Mouse (Mus musculus) olfactory bulb, adult 2 months (tissue): ENCODE measurements around the gene Gm11639. TPM values are rescaled to one million over a fixed set of nuclear protein-coding genes. Genes with fewer than 3 reads are reported as not detected.

ENCODE experiments used
- H3K27ac ChIP-seq: fragments of 200-500 bp; 2 replicates; pipeline ENCODE4 v1.5.1; 2012; ENCODE audit warnings: low read depth, low read length; ENCODE audit not compliant: insufficient read depth
- H3K4me1 ChIP-seq: fragments of 200-500 bp; 2 replicates; pipeline ENCODE4 v1.6.1; 2012; ENCODE audit warnings: low read length; ENCODE audit not compliant: control insufficient read depth, insufficient read depth
- H3K4me3 ChIP-seq: fragments of 200-500 bp; 2 replicates; pipeline ENCODE4 v1.5.1; 2012; ENCODE audit warnings: mild to moderate bottlenecking, low read depth, low read length, moderate library complexity; ENCODE audit not compliant: insufficient read depth
- CTCF ChIP-seq: fragments of 200-500 bp; IDR thresholded peaks from 2 replicates; pipeline ENCODE4 v1.5.1; 2012; ENCODE audit warnings: low read depth, mild to moderate bottlenecking, low read length, moderate library complexity; ENCODE audit not compliant: insufficient read depth
- POLR2A ChIP-seq: fragments of 200-500 bp; IDR thresholded peaks from 2 replicates; pipeline ENCODE4 v1.6.1; 2012; ENCODE audit warnings: mild to moderate bottlenecking, low read depth, low read length, moderate library complexity; ENCODE audit not compliant: insufficient read depth
- WGBS: fragments of 180-500 bp; shearing (Covaris S2); methylation state at CpG from one replicate; pipeline ENCODE4 v1.1.7; 2018; 5-methylcytosine and 5-hydroxymethylcytosine counted together
- polyA plus RNA-seq: library from polyadenylated mRNA; stranded (reverse); fragments of >200 nt; gene quantifications from 2 replicates; pipeline ENCODE4 v1.2.4, GENCODE M21; 2012; ENCODE audit warnings: low replicate concordance; ENCODE audit not compliant: missing spikeins, insufficient read depth, insufficient read length

Gene Gm11639
- polyA plus RNA-seq, 1 experiment = not detected

DNA sequence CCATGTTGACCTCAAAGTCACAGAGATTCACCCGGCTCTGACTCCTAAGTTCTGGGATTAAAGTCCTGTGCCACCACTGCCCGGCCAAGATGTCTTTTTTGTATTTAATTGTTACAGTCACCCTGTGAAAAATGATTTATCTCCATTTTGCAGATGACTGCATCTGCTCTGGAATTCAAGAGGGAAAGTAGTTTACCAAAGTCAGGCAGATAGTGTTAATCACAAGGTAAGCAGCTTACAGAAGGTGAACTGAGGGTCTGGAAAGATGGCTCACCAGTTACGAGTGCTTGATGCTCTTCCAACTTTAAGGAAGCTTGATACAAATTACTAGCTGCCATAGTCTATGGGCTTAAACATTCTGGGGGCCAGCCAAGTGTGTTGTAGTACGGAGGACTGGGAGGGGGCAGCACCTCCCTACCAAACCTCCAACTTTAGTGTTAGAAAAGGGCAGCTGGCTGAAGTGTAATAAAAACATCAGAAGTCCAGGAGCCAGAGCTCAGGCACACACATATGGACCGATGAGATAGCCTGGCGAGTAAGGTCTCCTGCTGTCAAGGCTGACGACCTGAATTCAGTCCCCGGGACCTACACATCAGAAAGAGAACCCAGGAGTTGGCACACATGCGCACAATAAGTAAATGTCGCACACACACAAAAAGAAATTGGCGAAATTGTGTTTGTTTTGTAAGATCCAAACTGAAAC is 459.2 kb downstream of the Gm11639 start:
- Histone ChIP-seq H3K4me3 (no peak overlapping the region), H3K4me1 (no peaks in the 10 kb centered on the region), H3K27ac (no peak overlapping the region)
- WGBS = 72% methylated on average over 11 of the region's 11 CpGs
- TF ChIP-seq POLR2A = no peak
- TF ChIP-seq CTCF = no peak

DNA sequence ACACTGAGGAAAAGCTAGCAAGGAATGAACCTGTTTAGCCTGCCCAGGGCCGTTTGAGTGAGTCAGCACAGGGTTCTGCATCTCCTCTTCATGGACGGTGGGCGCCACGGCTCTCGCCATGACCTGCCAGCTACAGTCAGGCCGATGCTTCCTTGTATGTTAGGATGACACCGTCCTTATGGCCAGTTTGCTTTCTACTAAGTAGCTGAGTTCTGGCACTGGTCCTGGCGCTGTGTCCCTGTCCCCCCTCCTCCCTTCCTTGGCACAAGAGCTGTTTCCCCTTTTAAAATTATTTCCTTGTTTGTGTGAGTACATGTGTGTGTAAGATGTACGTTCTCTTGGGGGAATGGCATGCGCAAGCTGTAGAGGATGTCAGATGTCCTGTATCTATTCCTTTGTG is 459.7 kb downstream of the Gm11639 start:
- Histone ChIP-seq H3K27ac (no peak overlapping the region), H3K4me3 (no peak overlapping the region), H3K4me1 (no peaks in the 10 kb centered on the region)
- WGBS = 87% methylated on average over 10 of the region's 10 CpGs
- TF ChIP-seq POLR2A (no peak), CTCF (no peak)

DNA sequence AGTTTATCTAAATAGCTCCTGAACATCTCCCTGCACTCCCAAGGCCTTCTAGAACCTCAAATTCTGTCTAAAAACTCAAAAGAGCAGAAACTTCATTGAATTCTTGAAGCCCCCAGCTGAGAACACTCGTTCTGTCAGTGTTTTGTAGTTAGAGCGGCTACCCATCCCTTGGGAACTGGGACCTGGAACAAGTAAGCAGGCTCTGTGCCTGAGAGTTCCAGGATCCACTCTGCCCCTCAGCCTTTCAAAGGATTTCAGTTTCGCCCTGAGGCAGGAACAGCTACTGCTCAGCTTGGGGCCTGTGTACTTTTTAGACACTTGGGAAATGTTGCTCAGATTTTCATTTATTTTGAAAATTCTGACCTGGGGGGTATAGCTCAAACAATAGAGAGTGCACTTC is 461.1 kb downstream of the Gm11639 start, which contains the start of gene Gm10842:
Gene Gm10842 (plus strand): TSS at position 301 of the 400 bp plus-strand sequence.
- Histone ChIP-seq H3K27ac (no peak within 1 kb of the TSS), H3K4me3 (no peak within 1 kb of the TSS), H3K4me1 (peaks cover 4% of the 10 kb centered on the region; the same call in 1 of the 2 replicates)
- 75% methylated on average over 3 of the region's 3 CpGs for WGBS
- TF ChIP-seq POLR2A (no peak), CTCF (no peak)

DNA sequence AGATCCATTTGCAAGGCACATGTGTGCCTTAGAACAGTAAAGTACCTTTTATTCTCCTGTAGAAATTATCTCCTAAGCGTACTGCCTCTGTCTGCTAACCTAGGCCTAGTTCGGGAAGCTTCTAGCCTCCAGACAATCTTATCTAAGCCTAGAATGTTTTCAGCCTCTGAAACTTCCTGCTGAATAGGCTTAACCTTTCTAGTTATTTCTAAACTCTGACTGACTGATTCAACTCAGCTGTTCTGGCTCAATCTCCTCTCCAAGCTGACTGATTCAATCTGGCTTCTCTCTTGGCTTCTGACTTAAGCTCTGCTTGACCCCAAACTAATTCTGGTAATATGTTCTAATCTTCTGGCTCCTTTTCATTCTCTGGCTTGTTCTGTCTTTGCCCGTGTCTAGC is 463.8 kb downstream of the Gm11639 start:
- H3K4me3 ChIP-seq = no peak overlapping the region
- no peak overlapping the region for H3K27ac ChIP-seq
- H3K4me1 ChIP-seq = peaks cover 7% of the 10 kb centered on the region; the same call in 1 of the 2 replicates
- 84% methylated on average over 3 of the region's 3 CpGs for WGBS
- TF ChIP-seq CTCF (no peak), POLR2A (no peak)

DNA sequence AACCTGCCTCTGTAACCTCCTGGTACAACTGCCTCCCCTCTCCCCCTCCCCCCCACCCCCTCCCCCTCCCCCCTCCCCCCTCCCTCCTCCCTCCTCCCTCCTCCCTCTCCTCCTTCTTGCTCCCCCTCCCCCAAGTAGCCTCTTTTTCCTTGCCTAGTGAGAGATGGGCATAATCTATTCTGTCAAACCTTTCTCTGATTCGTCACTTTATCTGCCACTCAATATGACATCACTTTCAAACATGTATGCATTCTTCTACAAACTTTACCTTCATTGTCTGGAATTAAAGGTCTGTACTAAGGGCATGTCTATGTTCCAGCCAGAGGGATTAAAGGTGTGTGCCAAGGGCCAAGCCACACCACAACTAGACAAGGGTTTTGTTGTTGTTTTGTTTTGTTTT is 464.3 kb downstream of the Gm11639 start:
- no peak for TF ChIP-seq POLR2A
- no peak for TF ChIP-seq CTCF
- 96% methylated on average over 1 of the region's 1 CpGs for WGBS

DNA sequence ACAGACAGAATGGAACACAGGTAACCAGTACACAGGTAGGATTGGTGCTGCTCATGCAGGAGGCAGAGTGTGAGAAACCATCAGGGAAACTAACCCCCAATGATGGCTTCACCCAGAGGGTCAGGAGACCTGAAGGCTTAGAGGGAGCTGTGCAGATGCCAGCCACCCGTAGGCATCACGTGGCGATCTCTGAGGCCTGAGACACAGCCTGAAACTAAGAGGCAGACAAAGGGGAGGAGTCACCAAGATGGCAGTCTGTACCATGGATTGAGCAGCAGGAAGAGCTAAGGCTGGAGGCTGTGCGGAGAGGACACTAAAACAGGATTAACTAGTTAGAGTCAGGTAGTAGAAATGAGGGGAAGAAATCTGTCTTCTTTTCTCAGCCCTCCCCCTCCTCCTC is 465.2 kb downstream of the Gm11639 start:
- WGBS = 58% methylated on average over 4 of the region's 4 CpGs
- Histone ChIP-seq H3K4me1 (peaks cover 7% of the 10 kb centered on the region; the same call in 1 of the 2 replicates), H3K27ac (no peak overlapping the region), H3K4me3 (no peak overlapping the region)
- no peak for TF ChIP-seq CTCF
- no peak for TF ChIP-seq POLR2A

More for the DNA sequence above, 464.3 kb downstream of the Gm11639 start:
- no peak overlapping the region for H3K4me3 ChIP-seq
- H3K27ac ChIP-seq = no peak overlapping the region
- peaks cover 7% of the 10 kb centered on the region; the same call in 1 of the 2 replicates for H3K4me1 ChIP-seq

DNA sequence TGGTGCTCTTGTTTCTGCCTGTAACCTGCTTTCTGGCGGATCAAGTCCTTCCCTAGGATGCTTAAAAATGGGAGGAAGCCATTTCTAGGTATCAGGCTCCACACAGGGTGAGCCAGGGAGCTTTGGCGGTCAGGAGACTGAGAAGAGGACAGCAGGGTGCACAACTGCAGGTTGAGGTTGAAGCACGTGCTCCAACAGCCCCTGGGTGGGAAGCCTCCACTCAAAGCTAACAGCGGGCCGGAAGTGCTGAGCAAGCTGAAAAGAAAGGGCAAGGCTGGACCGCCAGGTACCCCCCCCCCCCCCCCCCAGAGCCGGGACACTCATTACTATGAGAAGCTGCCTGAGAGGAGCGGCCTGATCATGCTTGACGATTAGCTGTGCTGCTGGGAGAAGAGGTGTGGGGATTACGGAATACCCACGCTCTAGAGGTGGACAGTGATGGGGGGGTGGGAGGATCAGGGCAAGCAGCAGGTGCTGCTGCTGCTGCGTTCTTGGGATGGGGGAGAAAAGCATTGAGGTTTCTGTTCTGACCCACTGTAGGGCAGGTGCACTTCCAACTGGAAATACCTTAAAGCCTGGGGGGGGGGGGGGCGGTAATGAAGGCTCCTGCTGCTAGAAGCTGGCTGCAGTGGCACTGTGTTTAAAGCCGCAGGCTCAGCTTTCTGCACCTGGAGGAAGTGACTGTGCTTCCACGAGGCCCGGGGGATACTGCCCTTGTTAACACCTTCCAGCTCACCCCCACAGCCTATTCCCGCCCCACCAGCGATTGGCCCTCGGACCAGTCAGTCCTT is 465.9 kb downstream of the Gm11639 start:
- TF ChIP-seq POLR2A (no peak), CTCF (no peak)
- no peak overlapping the region for H3K27ac ChIP-seq
- no peak overlapping the region for H3K4me3 ChIP-seq
- WGBS = 34% methylated on average over 19 of the region's 19 CpGs
- H3K4me1 ChIP-seq = peaks cover 7% of the 10 kb centered on the region; the same call in 1 of the 2 replicates

DNA sequence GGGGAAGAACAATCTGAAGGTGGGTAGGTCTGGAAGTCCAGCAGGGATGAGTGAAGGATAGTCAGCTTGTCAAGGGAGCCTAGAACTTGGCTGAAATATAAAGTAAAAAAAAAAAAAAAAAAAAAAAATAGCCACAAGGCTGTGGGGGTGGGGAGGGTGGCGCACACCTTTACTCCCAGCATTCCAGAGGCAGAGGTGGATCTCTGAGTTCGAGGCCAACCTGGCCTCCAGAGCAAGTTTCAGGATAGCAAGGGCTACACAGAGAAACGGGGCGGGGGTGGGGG is 466.5 kb downstream of the Gm11639 start:
- 80% methylated on average over 3 of the region's 4 CpGs for WGBS
- TF ChIP-seq CTCF = no peak
- peaks cover 7% of the 10 kb centered on the region; the same call in 1 of the 2 replicates for H3K4me1 ChIP-seq
- H3K27ac ChIP-seq = no peak overlapping the region
- no peak overlapping the region for H3K4me3 ChIP-seq

DNA sequence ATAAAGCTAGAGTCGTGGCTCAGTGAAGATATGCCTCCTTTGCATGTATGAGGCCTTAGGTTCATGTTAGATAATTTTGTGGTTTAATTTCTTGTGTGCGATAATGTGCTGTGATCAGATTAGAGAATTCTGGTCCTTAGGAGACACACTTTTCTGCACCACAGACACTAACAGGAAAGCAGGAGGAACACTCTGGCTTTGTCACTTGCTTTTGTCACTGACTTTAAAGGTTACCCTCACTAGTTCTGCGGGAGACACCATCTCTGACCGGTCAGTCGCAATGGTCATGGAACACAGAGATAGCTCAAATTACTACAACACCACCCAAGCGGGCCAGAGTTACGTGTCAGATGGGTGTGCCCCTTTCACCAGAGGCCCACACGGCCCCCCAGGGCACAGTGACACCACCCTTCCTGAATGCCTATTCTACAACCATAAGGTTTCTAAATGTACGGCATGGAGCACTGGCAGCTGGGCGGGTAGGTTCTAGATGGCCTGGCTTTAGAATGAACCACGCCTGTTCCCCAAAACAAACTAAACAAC is 466.9 kb downstream of the Gm11639 start:
- WGBS = 87% methylated on average over 11 of the region's 11 CpGs
- peaks cover 7% of the 10 kb centered on the region; the same call in 1 of the 2 replicates for H3K4me1 ChIP-seq
- H3K27ac ChIP-seq = no peak overlapping the region
- TF ChIP-seq POLR2A (no peak), CTCF (no peak)
- H3K4me3 ChIP-seq = no peak overlapping the region
